Mouse (Mus musculus) hematopoietic stem cell, adult 5-6 weeks (primary cell): ENCODE measurements around the gene Ebf4. TPM values are rescaled to one million over a fixed set of nuclear protein-coding genes. Genes with fewer than 3 reads are reported as not detected.

ENCODE experiments used
- ATAC-seq, 2 experiments: fragments of 125-278 bp in 1 of 2; replicated peaks in 1 of 2; 2 replicates each; pipeline ENCODE4 v1.8.0; 2016 to 2017; ENCODE audit warnings: inconsistent platforms in 2 of 2, mild to moderate bottlenecking in 2 of 2, moderate number of reproducible peaks in 2 of 2, low read depth in 1 of 2, moderate TSS enrichment in 1 of 2; ENCODE audit not compliant: low FRiP score in 2 of 2, poor library complexity in 2 of 2, severe bottlenecking in 2 of 2, insufficient read depth in 1 of 2, low TSS enrichment in 1 of 2
- total RNA-seq: library from RNA; stranded (forward); fragments of 172-1452, 232-1000 nt; gene quantifications from 2 replicates; pipeline ENCODE4 v1.2.3, GENCODE M21; 2017

Gene Ebf4
- total RNA-seq, 1 experiment from 2014 or later: not detected

DNA sequence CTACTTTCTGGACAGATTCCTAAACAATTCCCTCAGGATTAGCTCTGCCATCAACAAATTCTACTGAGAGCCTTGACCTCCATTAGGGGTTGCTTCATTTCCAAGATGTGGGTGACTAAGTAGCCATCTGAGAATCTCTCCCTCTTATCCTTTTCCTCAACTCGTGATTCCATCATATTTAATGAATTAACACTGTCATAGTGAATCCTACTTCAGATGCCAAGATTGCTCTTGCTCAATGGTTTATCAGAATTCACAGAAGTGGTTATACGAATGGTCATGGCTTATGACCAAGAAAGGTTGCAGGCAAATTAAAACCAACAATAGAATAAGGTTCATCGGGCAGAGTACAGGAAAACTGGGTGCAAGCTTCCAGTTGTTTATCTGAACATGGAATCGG, 106.9 kb downstream of the Ebf4 start:
- ATAC-seq: no peak

DNA sequence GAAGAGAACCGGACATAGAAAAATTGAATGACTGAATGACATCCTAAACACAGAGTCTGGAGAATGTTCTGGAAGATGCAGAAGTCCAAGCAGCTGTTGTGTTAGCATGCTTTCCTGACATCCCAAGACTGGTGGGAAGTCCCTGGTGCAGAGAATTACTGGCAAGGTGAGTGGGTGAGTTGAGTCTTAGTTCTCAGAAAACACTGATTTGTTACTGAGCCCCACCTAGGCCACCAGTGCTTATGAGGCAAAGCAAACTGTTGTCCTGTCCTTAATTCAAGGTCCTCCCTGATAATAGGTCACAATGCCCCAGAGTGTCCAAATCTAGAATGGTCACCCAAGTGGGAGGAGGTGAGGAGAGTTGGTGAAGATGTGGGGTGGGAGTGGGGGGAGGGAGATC, 110.0 kb downstream of the Ebf4 start, which contains the start of the genes Gm28372 and 1700020A23Rik:
Gene Gm28372 (plus strand): TSS at position 301 of the 400 bp plus-strand sequence.
Gene 1700020A23Rik (plus strand): TSS at position 321 of the 400 bp plus-strand sequence.
- no peak for ATAC-seq

DNA sequence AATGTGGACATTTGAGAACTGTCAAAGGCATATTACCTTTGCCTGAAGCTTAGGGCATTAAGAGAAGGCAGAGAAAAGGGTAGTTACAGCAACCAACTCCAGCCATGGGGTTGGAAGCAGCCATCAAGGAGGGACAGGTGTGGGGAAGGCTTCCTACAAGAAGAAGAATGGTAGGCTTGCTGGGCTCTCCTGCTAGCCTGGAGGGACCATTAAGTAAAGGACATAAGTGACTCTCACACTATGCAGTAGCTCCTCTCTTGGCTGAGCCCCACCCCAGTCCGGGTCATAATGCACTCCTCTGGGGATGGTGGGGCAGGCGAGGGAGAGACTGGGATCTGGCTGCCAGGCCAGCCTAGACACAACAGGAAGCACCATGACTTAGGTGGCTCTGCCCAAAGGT, 111.2 kb downstream of the Ebf4 start, which contains the start of gene Tmem239:
Gene Tmem239 (plus strand): TSS at position 301 of the 400 bp plus-strand sequence.
- ATAC-seq: no peak

DNA sequence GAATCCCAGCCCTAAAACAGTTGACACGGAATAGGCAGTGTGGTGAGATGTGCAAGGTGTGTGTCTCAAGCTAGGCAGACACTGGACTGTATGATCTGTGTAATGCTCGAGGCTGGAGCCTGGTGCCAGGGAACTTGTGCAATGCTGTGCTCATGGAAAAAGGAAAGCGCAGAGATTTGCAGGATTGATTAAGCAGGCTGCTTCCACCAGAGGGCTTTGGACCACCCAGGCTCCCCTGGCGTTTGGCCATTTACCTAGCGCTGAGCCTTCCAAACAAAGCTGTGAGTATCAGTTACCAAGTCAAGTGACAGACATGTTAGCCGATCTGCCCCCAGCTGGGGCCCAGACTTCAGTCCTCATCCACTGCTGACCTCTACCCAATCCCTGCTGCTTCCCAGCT, 113.2 kb downstream of the Ebf4 start:
- no peak for ATAC-seq

DNA sequence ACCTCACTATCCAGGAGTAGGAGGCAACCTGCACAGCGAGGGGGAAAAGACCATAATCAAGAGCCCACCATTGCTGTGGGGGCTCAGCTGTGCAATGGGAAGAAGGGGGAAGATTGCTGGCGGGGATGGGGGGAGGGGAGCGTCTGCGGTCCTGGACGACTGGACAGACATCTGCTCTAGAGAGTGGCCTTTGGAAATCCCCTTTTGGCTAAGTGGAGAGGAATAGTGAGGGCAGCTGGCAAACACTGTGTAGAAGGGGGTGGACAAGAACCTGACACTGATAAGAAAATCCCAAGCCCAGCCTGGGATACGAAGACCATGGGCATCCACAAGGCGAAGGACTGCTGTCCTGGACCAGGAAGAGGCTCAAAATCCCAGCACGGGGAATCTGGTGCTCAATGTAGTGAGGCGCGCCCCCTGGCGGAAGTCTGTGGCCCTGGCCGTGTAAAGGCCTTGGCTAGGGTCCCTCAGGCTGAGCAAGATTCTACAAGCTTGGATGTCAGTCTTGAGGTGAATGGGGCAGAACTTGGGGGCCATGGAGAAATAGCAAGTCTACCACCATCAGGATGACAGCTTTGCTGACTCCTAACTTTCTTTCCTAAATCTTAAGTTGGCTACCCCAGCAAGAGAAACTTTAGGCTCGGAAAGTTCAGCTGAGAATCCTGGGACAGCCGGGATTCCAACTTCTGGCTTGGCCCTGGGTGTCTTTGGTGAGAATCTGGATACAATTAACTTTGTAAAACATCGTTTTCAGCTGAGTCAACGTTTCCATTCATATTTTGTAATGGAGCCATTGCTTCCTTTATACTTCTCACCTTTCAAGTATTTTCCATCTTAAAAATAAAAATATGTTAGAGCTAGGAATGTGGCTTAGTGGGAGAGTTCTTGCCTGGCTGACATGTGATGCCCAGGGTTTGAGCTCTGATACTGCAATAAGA, 116.9 kb downstream of the Ebf4 start:
- ATAC-seq: peak; percentile 62 to 89

DNA sequence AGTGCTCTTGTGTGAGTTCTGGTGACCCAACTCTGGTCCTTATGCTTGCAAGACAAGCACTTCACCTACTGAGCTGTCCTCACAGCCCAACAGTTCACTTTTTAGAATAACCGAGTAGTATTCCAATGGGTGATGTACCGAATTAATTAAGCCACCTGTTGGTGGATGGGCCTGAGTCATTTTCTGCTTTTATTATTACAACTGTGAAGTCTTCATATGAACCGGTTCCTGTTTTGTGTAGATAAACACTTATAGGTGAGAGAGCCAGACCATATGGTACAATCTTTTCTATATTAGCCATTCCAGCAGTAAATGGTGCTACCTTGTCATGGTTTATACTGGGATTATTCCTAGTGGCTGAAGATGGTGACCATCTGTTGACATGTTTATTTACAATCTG, 117.8 kb downstream of the Ebf4 start:
- no peak for ATAC-seq

DNA sequence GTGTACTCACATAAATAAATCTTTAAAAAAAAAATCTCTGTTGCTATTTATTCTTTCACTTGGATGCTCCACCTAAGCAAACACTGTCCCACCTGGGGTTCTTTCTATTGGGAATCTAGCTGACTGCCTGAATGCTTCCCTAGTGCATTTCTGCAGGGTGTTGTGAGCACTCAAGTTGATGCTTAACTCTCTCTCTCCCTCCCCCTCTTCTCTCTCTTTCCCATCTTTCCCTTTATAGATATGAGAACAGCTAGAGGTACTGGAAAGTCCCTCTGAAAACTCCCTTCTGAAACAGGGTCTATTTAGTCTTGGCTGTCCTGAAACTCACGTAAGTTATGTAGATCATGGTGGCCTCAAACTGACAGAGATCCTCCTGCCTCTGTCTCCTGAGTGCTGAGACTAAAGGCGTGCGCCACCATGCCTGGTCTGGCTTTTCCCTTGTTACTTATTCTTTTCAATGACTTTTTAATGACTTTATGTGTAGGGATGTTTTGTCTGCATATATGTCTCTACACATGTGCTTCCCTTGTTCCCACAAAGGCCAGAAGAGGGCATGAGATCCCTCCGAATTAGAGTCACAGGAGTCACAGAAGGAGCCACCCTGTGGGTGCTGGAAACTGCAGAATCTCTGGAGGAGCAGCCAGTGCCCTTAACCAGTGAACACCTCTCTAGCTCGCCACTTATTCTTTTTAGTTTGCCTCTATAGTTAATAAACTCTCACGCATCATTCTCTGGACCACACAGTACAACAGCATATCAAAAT, 119.3 kb downstream of the Ebf4 start:
- no peak for ATAC-seq

Other genes starting within 250 kb of the Ebf4 start
- gene Tgm6, start 182.8 kb upstream of the Ebf4 start, total RNA-seq: not detected in 2 replicates
- gene Snrpb, start 115.8 kb upstream of the Ebf4 start, total RNA-seq: 135 and 198 TPM in 2 replicates
- not detected in 2 replicates for gene Tmc2, start 100.0 kb upstream of the Ebf4 start, total RNA-seq
- 416 and 547 TPM in 2 replicates for gene Nop56, start 20.7 kb upstream of the Ebf4 start, total RNA-seq
- 98.3 and 145 TPM in 2 replicates for gene Idh3b, start 10.6 kb upstream of the Ebf4 start, total RNA-seq
- gene Cpxm1, start 102.4 kb downstream of the Ebf4 start, total RNA-seq: 0.94 and 6.9 TPM in 2 replicates
- not detected in 2 replicates for gene Gm28372, start 110.1 kb downstream of the Ebf4 start, total RNA-seq
- gene 1700020A23Rik, start 110.1 kb downstream of the Ebf4 start, total RNA-seq: not detected in 2 replicates
- gene Tmem239, start 111.3 kb downstream of the Ebf4 start, total RNA-seq: not detected in 2 replicates
- 127 and 142 TPM in 2 replicates for gene Vps16, start 129.2 kb downstream of the Ebf4 start, total RNA-seq
- gene Pced1a, start 129.5 kb downstream of the Ebf4 start, total RNA-seq: 11.5 and 12.5 TPM in 2 replicates
- gene Ptpra, start 155.1 kb downstream of the Ebf4 start, total RNA-seq: 155 and 171 TPM in 2 replicates